Mouse (Mus musculus): ENCODE measurements around the gene Ecel1. TPM values are rescaled to one million over a fixed set of nuclear protein-coding genes. Genes with fewer than 3 reads are reported as not detected.

Gene Ecel1
- total and polyA plus RNA-seq, 2 experiments = not detected

DNA sequence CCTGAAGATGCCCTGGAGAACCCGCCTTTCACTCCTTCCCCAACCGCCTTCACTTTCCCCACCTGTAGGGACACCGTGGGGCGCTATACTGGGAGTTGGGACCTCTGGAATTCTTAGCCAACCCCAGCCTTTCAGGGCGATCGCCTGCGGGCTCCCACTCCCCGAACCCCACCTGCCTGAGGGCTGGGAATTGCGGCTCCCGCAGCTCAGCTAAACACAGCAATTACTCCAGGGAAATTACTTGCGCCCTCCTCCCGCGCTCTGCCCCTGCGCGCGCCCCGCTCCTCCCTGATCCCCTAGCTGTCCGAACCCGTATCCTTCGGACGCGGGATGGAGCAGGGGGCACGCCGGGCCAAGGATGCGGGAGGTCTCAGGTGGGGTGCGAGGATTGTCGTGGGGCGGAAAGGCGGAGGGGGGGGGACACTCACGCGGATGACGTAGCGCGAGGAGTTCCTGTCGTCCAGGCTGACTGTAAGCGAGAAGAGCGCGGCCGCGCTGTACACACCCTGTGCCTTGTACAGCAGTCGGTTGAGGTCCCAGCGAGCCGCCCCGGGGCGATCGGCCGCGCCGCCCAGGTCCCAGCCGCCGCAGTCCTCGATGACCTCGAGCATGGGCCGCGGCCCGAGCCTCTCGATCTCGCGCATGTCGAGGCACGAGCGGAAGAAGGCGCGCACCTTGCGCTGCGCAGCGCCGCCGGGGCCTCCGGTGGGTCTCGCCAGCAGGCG, 2.4 kb downstream of the Ecel1 start:
- TF ChIP-seq CTCF (IDR thresholded peaks at IDR 0.05; ENCODE audit: low read depth, low read length) (no peak), POLR2A (IDR thresholded peaks at IDR 0.05; ENCODE audit: extremely low read depth, insufficient read depth, low read length) (no peak)
- Histone ChIP-seq H3K4me3 (ENCODE audit: insufficient read depth, low read depth, low read length) (no peak overlapping the region), H3K36me3 (ENCODE audit: control insufficient read depth, insufficient read depth, low read length) (no peaks in the 10 kb centered on the region), H3K27me3 (ENCODE audit: control insufficient read depth, insufficient read depth, low read length) (peaks cover 25% of the 10 kb centered on the region), H3K4me1 (ENCODE audit: control insufficient read depth, insufficient read depth, low read length) (no peaks in the 10 kb centered on the region), H3K79me2 (ENCODE audit: control insufficient read depth, insufficient read depth, low read length) (no peaks in the 10 kb centered on the region), H3K9ac (ENCODE audit: low read depth, low read length) (no peak overlapping the region), H3K27ac (replicated peaks; ENCODE audit: insufficient read depth, low read depth, low read length) (no peak overlapping the region)
- no peak for DNase-seq (ENCODE audit: extremely low read depth, low read depth, low spot score)
- 3% methylated on average over 72 of the region's 72 CpGs for WGBS

DNA sequence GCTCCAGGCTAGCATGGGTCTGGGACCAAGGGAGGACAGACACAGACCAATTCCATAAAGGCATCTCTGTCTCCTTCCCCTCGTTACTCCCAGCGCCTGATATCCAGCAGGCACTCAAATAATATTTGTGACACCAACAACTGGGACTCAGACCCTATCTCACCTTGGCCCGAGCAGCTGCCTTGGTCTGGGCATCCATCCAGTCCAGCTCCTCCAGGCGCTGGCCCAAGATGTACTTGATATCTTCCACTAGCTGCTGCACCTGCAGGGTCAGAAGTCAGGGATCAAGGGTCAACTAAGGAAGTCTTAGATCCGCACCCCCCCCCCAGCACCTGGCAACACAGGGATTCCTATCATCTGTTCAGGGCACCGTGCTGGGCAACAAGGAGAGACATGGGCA, 5.0 kb downstream of the Ecel1 start:
- Histone ChIP-seq H3K27ac (replicated peaks; ENCODE audit: insufficient read depth, low read depth, low read length) (no peak overlapping the region), H3K9ac (ENCODE audit: low read depth, low read length) (no peak overlapping the region), H3K36me3 (ENCODE audit: control insufficient read depth, insufficient read depth, low read length) (no peaks in the 10 kb centered on the region), H3K27me3 (ENCODE audit: control insufficient read depth, insufficient read depth, low read length) (peaks cover 27% of the 10 kb centered on the region), H3K79me2 (ENCODE audit: control insufficient read depth, insufficient read depth, low read length) (no peaks in the 10 kb centered on the region), H3K4me1 (ENCODE audit: control insufficient read depth, insufficient read depth, low read length) (no peaks in the 10 kb centered on the region), H3K4me3 (ENCODE audit: insufficient read depth, low read depth, low read length) (no peak overlapping the region)
- TF ChIP-seq CTCF (IDR thresholded peaks at IDR 0.05; ENCODE audit: low read depth, low read length) (no peak), POLR2A (IDR thresholded peaks at IDR 0.05; ENCODE audit: extremely low read depth, insufficient read depth, low read length) (no peak)
- WGBS = 80% methylated on average over 6 of the region's 6 CpGs
- DNase-seq (ENCODE audit: extremely low read depth, low read depth, low spot score) = no peak

DNA sequence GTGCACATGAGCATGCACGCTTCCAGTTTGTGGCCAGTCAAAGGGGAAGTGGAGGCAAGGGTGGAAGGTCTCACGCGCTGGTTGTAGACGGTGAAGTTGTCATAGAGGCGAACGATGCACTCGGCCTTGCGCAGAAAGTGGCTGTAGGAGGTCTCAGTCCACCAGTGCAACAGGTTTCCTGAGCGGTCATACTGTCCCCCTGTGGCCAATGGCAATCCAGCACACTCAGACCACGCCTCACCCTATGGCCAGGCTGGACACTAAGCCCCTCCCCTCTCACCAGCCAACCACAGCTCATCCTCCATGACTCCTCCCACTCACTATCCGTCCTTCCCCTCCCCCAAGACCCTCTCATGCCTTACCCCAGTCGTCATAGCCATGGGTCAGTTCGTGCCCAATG, 6.9 kb downstream of the Ecel1 start:
- Histone ChIP-seq H3K9ac (ENCODE audit: low read depth, low read length) (no peak overlapping the region), H3K4me1 (ENCODE audit: control insufficient read depth, insufficient read depth, low read length) (no peaks in the 10 kb centered on the region), H3K27ac (replicated peaks; ENCODE audit: insufficient read depth, low read depth, low read length) (no peak overlapping the region), H3K36me3 (ENCODE audit: control insufficient read depth, insufficient read depth, low read length) (no peaks in the 10 kb centered on the region), H3K79me2 (ENCODE audit: control insufficient read depth, insufficient read depth, low read length) (no peaks in the 10 kb centered on the region), H3K27me3 (ENCODE audit: control insufficient read depth, insufficient read depth, low read length) (peaks cover 13% of the 10 kb centered on the region), H3K4me3 (ENCODE audit: insufficient read depth, low read depth, low read length) (no peak overlapping the region)
- no peak for DNase-seq (ENCODE audit: extremely low read depth, low read depth, low spot score)
- WGBS = 46% methylated on average over 13 of the region's 13 CpGs
- TF ChIP-seq POLR2A (IDR thresholded peaks at IDR 0.05; ENCODE audit: extremely low read depth, insufficient read depth, low read length) (no peak), CTCF (IDR thresholded peaks at IDR 0.05; ENCODE audit: low read depth, low read length) (no peak)

DNA sequence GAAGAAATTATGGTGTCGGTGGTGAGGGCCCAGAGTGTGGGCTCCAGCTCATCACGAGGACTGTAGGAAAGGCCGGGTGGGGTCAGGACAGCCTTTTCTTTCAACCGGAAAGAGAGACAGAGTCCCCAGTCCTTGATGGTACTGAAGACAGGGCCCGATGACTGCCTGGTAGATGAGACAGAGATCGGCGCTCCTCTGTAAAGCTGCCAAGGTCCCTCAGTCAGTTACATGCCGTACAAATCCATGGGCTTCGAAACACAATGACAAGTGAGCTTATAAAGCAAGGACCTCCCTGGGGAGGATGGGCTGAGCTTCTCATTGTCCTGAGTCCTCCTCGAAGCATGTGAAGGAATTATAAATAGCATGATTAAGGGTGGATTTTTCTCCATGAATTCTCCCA, 13.2 kb downstream of the Ecel1 start:
- DNase-seq (ENCODE audit: extremely low read depth, low read depth, low spot score) = no peak
- Histone ChIP-seq H3K9ac (ENCODE audit: low read depth, low read length) (no peak overlapping the region), H3K4me3 (ENCODE audit: insufficient read depth, low read depth, low read length) (no peak overlapping the region), H3K79me2 (ENCODE audit: control insufficient read depth, insufficient read depth, low read length) (no peaks in the 10 kb centered on the region), H3K4me1 (ENCODE audit: control insufficient read depth, insufficient read depth, low read length) (no peaks in the 10 kb centered on the region), H3K27ac (replicated peaks; ENCODE audit: insufficient read depth, low read depth, low read length) (no peak overlapping the region), H3K27me3 (ENCODE audit: control insufficient read depth, insufficient read depth, low read length) (no peaks in the 10 kb centered on the region), H3K36me3 (ENCODE audit: control insufficient read depth, insufficient read depth, low read length) (no peaks in the 10 kb centered on the region)
- WGBS = 83% methylated on average over 10 of the region's 10 CpGs
- TF ChIP-seq POLR2A (IDR thresholded peaks at IDR 0.05; ENCODE audit: extremely low read depth, insufficient read depth, low read length) (no peak), CTCF (IDR thresholded peaks at IDR 0.05; ENCODE audit: low read depth, low read length) (no peak)

DNA sequence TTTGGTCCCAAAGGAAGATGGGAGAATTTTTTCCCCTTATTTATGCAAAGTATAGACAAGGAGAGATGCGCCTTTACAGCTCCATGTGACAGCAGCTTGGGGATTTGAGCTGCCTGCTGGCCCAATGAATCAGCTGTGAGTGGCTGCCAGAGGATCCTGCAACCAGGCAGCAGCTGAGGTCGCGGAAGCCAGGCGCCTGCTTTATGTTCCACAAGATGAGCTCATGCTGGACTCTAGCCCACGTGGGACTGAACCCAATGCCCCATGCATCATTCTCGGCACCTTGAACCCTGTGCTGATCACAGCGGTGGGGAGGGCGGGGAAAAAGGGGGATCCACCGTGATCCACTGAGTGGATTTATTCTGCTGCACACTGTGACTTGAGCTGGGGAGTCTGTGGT, 13.9 kb downstream of the Ecel1 start:
- no peak overlapping the region for H3K4me3 ChIP-seq (ENCODE audit: insufficient read depth, low read depth, low read length)
- TF ChIP-seq CTCF (IDR thresholded peaks at IDR 0.05; ENCODE audit: low read depth, low read length) (no peak), POLR2A (IDR thresholded peaks at IDR 0.05; ENCODE audit: extremely low read depth, insufficient read depth, low read length) (no peak)
- H3K9ac ChIP-seq (ENCODE audit: low read depth, low read length) = no peak overlapping the region
- no peak for DNase-seq (ENCODE audit: extremely low read depth, low read depth, low spot score)
- H3K79me2 ChIP-seq (ENCODE audit: control insufficient read depth, insufficient read depth, low read length) = no peaks in the 10 kb centered on the region
- H3K27me3 ChIP-seq (ENCODE audit: control insufficient read depth, insufficient read depth, low read length) = no peaks in the 10 kb centered on the region
- no peaks in the 10 kb centered on the region for H3K36me3 ChIP-seq (ENCODE audit: control insufficient read depth, insufficient read depth, low read length)
- H3K4me1 ChIP-seq (ENCODE audit: control insufficient read depth, insufficient read depth, low read length) = no peaks in the 10 kb centered on the region
- H3K27ac ChIP-seq (replicated peaks; ENCODE audit: insufficient read depth, low read depth, low read length) = no peak overlapping the region
- 74% methylated on average over 9 of the region's 9 CpGs for WGBS

DNA sequence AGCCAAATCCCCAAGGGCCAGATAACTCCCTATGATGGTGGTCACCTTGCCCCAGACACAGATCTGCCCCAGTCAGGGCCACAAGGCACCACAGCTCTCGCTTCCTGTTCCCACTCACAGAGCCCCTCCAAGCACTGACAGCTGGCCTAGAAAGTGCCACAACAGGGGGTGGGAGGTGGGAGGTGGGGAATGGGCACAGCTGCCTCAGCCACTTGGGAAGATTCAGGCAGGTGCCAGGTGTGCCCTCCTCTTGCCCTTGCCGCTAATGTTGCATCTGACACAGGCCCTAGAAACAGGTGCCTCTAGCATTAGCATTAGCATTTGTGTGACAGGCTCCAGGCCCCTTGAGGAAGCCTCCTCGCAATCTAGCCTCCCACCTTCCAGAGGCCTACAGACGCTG, 14.8 kb downstream of the Ecel1 start:
- WGBS = 93% methylated on average over 4 of the region's 4 CpGs
- no peak overlapping the region for H3K4me3 ChIP-seq (ENCODE audit: insufficient read depth, low read depth, low read length)
- TF ChIP-seq POLR2A (IDR thresholded peaks at IDR 0.05; ENCODE audit: extremely low read depth, insufficient read depth, low read length) (no peak), CTCF (IDR thresholded peaks at IDR 0.05; ENCODE audit: low read depth, low read length) (no peak)
- no peak for DNase-seq (ENCODE audit: extremely low read depth, low read depth, low spot score)
- H3K27ac ChIP-seq (replicated peaks; ENCODE audit: insufficient read depth, low read depth, low read length) = no peak overlapping the region
- no peaks in the 10 kb centered on the region for H3K4me1 ChIP-seq (ENCODE audit: control insufficient read depth, insufficient read depth, low read length)
- no peaks in the 10 kb centered on the region for H3K27me3 ChIP-seq (ENCODE audit: control insufficient read depth, insufficient read depth, low read length)
- H3K36me3 ChIP-seq (ENCODE audit: control insufficient read depth, insufficient read depth, low read length) = no peaks in the 10 kb centered on the region
- H3K79me2 ChIP-seq (ENCODE audit: control insufficient read depth, insufficient read depth, low read length) = no peaks in the 10 kb centered on the region
- no peak overlapping the region for H3K9ac ChIP-seq (ENCODE audit: low read depth, low read length)

Measured in liver, adult 2 months (tissue).